Mouse (Mus musculus): ENCODE measurements at regions not wholly inside any gene's neighbourhood (a gene's known extent, or its start where the extent isn't known, plus 50 kb on each side); places are given as distances from the start of the nearest gene placed in this dataset.

DNA sequence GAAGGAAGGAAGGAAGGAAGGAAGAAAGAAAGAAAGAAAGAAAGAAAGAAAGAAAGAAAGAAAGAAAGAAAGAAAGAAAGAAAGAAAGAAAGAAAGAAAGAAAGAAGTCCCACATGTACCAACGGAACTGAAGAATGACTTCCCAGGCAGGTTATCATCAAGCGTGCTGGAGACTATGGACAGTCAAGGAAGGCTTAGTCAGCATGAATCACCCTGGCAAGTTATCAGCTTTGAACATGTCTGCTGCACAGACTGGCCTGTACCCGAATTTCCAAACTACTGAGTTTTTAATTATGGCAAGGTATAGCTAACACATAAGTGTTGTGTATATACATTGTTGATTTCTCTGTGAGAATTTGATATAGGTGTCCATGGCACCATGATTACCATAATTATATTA, 104.3 kb upstream of the Asb5 start:
- H3K9ac ChIP-seq (ENCODE audit: low read depth, low read length, severe bottlenecking), result no peak overlapping the region
- no peak overlapping the region for H3K27ac ChIP-seq (replicated peaks; ENCODE audit: low read depth, low read length)
- ATAC-seq (ENCODE audit: low FRiP score, low read depth) (no peak), DNase-seq (ENCODE audit: low spot score) (no peak)
- H3K9me3 ChIP-seq (ENCODE audit: control insufficient read depth, low read length), result no peaks in the 10 kb centered on the region
- H3K4me2 ChIP-seq (replicated peaks; ENCODE audit: low read depth, low read length, severe bottlenecking), result no peak overlapping the region
- no peak overlapping the region for H3K4me3 ChIP-seq (replicated peaks; ENCODE audit: low read length)
- 89% methylated on average over 3 of the region's 3 CpGs for WGBS
- no peaks in the 10 kb centered on the region for H3K4me1 ChIP-seq (ENCODE audit: control insufficient read depth, insufficient read depth, low read length)
- no peaks in the 10 kb centered on the region for H3K36me3 ChIP-seq (ENCODE audit: control insufficient read depth, insufficient read depth, low read length)
- TF ChIP-seq POLR2A (IDR thresholded peaks at IDR 0.05; ENCODE audit: borderline replicate concordance, extremely low read depth, insufficient read depth, insufficient read length), result no peak
- no peaks in the 10 kb centered on the region for H3K27me3 ChIP-seq (ENCODE audit: control insufficient read depth, insufficient read depth, low read length)

DNA sequence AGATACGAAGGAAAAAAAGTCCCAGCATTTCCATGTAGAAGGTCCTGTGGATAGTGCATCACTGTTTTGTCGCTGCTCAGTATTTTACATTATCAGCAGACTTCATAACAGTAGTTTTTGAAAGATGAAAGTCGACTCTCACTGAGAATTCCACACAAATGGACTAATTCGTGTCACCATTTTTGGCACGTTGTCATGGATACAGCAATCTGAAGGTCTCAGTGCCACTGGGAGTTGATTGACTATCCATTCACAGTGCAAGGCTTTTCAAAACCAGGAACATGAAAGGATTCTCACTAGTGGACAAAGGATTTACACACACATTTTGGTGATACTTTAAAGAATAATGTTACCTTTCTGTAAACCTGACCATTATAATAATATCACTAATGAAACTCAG, 93.7 kb upstream of the Asb5 start:
- H3K27me3 ChIP-seq (ENCODE audit: control insufficient read depth, insufficient read depth, low read length), result no peaks in the 10 kb centered on the region
- no peak overlapping the region for H3K4me3 ChIP-seq (replicated peaks; ENCODE audit: low read length)
- no peak overlapping the region for H3K4me2 ChIP-seq (replicated peaks; ENCODE audit: low read depth, low read length, severe bottlenecking)
- no peak overlapping the region for H3K9ac ChIP-seq (ENCODE audit: low read depth, low read length, severe bottlenecking)
- no peaks in the 10 kb centered on the region for H3K4me1 ChIP-seq (ENCODE audit: control insufficient read depth, insufficient read depth, low read length)
- no peak for TF ChIP-seq POLR2A (IDR thresholded peaks at IDR 0.05; ENCODE audit: borderline replicate concordance, extremely low read depth, insufficient read depth, insufficient read length)
- no peaks in the 10 kb centered on the region for H3K9me3 ChIP-seq (ENCODE audit: control insufficient read depth, low read length)
- no peak for ATAC-seq (ENCODE audit: low FRiP score, low read depth)
- no peak overlapping the region for H3K27ac ChIP-seq (replicated peaks; ENCODE audit: low read depth, low read length)
- WGBS, result 88% methylated on average over 5 of the region's 5 CpGs
- DNase-seq (ENCODE audit: low spot score), result no peak
- no peaks in the 10 kb centered on the region for H3K36me3 ChIP-seq (ENCODE audit: control insufficient read depth, insufficient read depth, low read length)

DNA sequence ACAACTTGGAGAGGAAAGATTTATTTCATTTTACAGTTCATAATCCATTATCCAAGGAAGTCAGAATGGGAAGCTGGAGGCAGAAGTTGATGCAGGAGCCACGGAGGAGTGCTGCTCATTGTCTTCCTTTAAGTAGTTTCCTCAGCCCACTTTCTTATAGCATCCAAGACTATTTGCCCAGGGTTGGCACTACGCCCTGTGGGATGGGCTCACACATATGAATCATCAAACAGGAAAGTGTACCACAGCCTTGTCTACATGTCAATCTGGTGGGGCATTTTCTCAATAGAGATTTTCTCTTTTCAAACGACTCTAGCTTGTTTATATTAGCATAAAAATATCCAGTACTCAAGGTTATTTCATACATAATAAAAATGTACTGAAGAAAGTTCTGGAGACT, 88.2 kb upstream of the Asb5 start:
- no peak overlapping the region for H3K4me2 ChIP-seq (replicated peaks; ENCODE audit: low read depth, low read length, severe bottlenecking)
- H3K4me3 ChIP-seq (replicated peaks; ENCODE audit: low read length), result no peak overlapping the region
- no peaks in the 10 kb centered on the region for H3K27me3 ChIP-seq (ENCODE audit: control insufficient read depth, insufficient read depth, low read length)
- no peaks in the 10 kb centered on the region for H3K4me1 ChIP-seq (ENCODE audit: control insufficient read depth, insufficient read depth, low read length)
- H3K9ac ChIP-seq (ENCODE audit: low read depth, low read length, severe bottlenecking), result no peak overlapping the region
- no peaks in the 10 kb centered on the region for H3K36me3 ChIP-seq (ENCODE audit: control insufficient read depth, insufficient read depth, low read length)
- no peak for TF ChIP-seq POLR2A (IDR thresholded peaks at IDR 0.05; ENCODE audit: borderline replicate concordance, extremely low read depth, insufficient read depth, insufficient read length)
- ATAC-seq (ENCODE audit: low FRiP score, low read depth), result no peak
- no peak for DNase-seq (ENCODE audit: low spot score)
- H3K27ac ChIP-seq (replicated peaks; ENCODE audit: low read depth, low read length), result no peak overlapping the region
- no peaks in the 10 kb centered on the region for H3K9me3 ChIP-seq (ENCODE audit: control insufficient read depth, low read length)
- 81% methylated on average over 3 of the region's 3 CpGs for WGBS

DNA sequence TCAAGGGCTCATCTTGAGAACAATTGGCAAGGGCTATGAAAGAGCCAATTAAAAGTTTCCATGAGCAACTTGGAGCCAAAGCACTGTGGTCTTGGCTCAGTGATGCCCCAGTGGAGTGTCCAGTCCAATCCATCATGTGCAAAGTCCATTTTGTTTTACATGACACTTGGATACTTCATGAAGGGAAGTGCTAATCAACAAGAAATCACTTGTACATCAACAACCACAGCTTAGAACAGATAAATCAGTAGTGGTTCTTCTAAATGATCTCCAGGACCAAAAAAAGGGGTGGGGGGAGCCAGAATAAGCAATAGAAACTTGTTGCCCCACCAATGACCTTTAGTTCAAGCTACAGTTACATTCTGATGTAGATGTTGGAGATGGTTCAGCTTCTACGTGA, 87.0 kb upstream of the Asb5 start:
- H3K4me1 ChIP-seq (ENCODE audit: control insufficient read depth, insufficient read depth, low read length), result no peaks in the 10 kb centered on the region
- ATAC-seq (ENCODE audit: low FRiP score, low read depth) (no peak), DNase-seq (ENCODE audit: low spot score) (no peak)
- no peaks in the 10 kb centered on the region for H3K27me3 ChIP-seq (ENCODE audit: control insufficient read depth, insufficient read depth, low read length)
- no peak overlapping the region for H3K9ac ChIP-seq (ENCODE audit: low read depth, low read length, severe bottlenecking)
- no peak overlapping the region for H3K27ac ChIP-seq (replicated peaks; ENCODE audit: low read depth, low read length)
- no peak overlapping the region for H3K4me2 ChIP-seq (replicated peaks; ENCODE audit: low read depth, low read length, severe bottlenecking)
- WGBS, result 70% methylated on average over 1 of the region's 1 CpGs
- no peak overlapping the region for H3K4me3 ChIP-seq (replicated peaks; ENCODE audit: low read length)
- TF ChIP-seq POLR2A (IDR thresholded peaks at IDR 0.05; ENCODE audit: borderline replicate concordance, extremely low read depth, insufficient read depth, insufficient read length), result no peak
- H3K36me3 ChIP-seq (ENCODE audit: control insufficient read depth, insufficient read depth, low read length), result no peaks in the 10 kb centered on the region
- H3K9me3 ChIP-seq (ENCODE audit: control insufficient read depth, low read length), result no peaks in the 10 kb centered on the region

DNA sequence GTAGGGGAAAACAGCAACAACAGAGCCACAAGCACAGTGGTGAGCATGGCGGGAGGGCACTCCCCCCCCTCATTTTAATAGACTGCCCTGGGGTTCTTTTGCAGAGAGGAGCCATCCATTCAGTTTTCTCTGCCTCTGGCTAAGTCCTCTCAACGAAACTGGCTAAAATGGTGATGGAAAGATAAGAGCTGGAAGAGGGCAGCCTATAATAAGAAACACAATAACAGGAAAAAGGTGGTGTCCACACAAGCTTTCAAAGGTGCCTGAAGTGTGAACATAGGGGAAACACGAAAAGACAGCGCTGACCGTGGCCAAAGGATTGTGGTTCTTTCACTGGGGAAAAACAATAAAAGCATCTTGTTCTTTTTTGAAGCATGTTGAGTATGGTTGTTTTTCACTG, 83.0 kb upstream of the Asb5 start:
- DNase-seq (ENCODE audit: low spot score) (no peak), ATAC-seq (ENCODE audit: low FRiP score, low read depth) (no peak)
- no peaks in the 10 kb centered on the region for H3K36me3 ChIP-seq (ENCODE audit: control insufficient read depth, insufficient read depth, low read length)
- H3K9me3 ChIP-seq (ENCODE audit: control insufficient read depth, low read length), result no peaks in the 10 kb centered on the region
- 42% methylated on average over 5 of the region's 5 CpGs for WGBS
- H3K4me1 ChIP-seq (ENCODE audit: control insufficient read depth, insufficient read depth, low read length), result no peaks in the 10 kb centered on the region
- no peak overlapping the region for H3K4me3 ChIP-seq (replicated peaks; ENCODE audit: low read length)
- H3K27me3 ChIP-seq (ENCODE audit: control insufficient read depth, insufficient read depth, low read length), result no peaks in the 10 kb centered on the region
- no peak for TF ChIP-seq POLR2A (IDR thresholded peaks at IDR 0.05; ENCODE audit: borderline replicate concordance, extremely low read depth, insufficient read depth, insufficient read length)
- no peak overlapping the region for H3K27ac ChIP-seq (replicated peaks; ENCODE audit: low read depth, low read length)
- no peak overlapping the region for H3K4me2 ChIP-seq (replicated peaks; ENCODE audit: low read depth, low read length, severe bottlenecking)
- no peak overlapping the region for H3K9ac ChIP-seq (ENCODE audit: low read depth, low read length, severe bottlenecking)

DNA sequence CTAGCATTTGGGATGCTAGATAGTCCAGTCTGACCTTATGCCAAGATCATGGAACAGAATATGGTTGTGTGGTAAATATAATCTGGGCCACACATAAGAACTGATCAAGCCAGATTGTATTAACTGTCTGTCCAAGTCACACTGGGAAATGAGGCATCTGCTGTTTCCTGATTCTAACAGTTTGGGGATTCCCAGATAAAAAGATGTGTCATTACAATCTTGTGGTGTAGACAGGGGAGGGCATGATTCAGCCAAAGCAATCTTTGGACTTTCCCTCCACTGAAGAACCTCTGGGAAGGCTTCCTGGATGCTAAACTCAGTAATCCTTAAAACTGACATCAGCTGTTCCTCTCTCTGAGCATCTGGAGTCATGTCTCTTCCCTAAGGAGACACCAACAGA, 79.6 kb upstream of the Asb5 start:
- H3K27me3 ChIP-seq (ENCODE audit: control insufficient read depth, insufficient read depth, low read length), result no peaks in the 10 kb centered on the region
- TF ChIP-seq POLR2A (IDR thresholded peaks at IDR 0.05; ENCODE audit: borderline replicate concordance, extremely low read depth, insufficient read depth, insufficient read length), result no peak
- H3K9ac ChIP-seq (ENCODE audit: low read depth, low read length, severe bottlenecking), result no peak overlapping the region
- H3K4me1 ChIP-seq (ENCODE audit: control insufficient read depth, insufficient read depth, low read length), result no peaks in the 10 kb centered on the region
- no peak overlapping the region for H3K4me2 ChIP-seq (replicated peaks; ENCODE audit: low read depth, low read length, severe bottlenecking)
- H3K36me3 ChIP-seq (ENCODE audit: control insufficient read depth, insufficient read depth, low read length), result no peaks in the 10 kb centered on the region
- no peak overlapping the region for H3K27ac ChIP-seq (replicated peaks; ENCODE audit: low read depth, low read length)
- H3K4me3 ChIP-seq (replicated peaks; ENCODE audit: low read length), result no peak overlapping the region
- H3K9me3 ChIP-seq (ENCODE audit: control insufficient read depth, low read length), result no peaks in the 10 kb centered on the region
- ATAC-seq (ENCODE audit: low FRiP score, low read depth) (no peak), DNase-seq (ENCODE audit: low spot score) (no peak)

All from limb, embryonic 14.5 days (tissue).